Comparison of ENCODE assay signal across 30 mouse cellular contexts in the genomic region with DNA sequence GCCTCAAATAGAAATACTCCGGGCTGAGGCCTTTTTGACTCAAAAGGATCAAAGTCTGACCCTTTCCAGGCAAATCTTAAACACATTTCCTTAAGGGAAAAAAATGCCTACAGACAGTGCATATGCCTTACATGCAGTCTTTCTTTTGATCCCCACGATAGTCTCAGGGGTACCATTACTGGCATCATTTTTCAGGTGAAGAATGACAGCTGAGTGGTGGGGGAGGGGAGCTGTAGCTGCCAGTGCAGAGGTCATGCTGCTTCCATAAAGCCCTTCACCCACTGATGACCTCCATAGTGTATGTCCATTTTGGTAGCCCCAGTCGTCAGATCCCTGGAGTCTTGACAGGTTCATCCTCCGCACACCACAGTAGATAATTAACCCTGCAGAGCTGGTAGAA. TPM values are rescaled to one million over a fixed set of nuclear protein-coding genes. Genes with fewer than 3 reads are reported as not detected.
A peak's percentile ranks its signal among the peaks of the same experiment; 100 is the strongest.
DNase-seq lines count a peak whose midpoint lies in the region; ATAC-seq and TF ChIP-seq lines count a peak whose summit lies in the region.
"Had no signal": no experiment of that assay in that cellular context is flagged by ENCODE, and none has a peak within 500 bp of the region (broad histone marks: within the 10 kb centered on the region; RNA-seq: fewer than 3 reads in every experiment).

No protein-coding gene starts in this region.

- H3K4me2 ChIP-seq in liver, postnatal 0 days (ENCODE audit: low read depth, low read length) = no peak overlapping the region
- no peak overlapping the region for H3K4me2 ChIP-seq in liver, embryonic 11.5 days
- H3K4me2 ChIP-seq: embryonic facial prominence, embryonic 13.5 days; forebrain, embryonic 12.5 days; forebrain, embryonic 15.5 days; heart, embryonic 13.5 days; hindbrain, embryonic 12.5 days; hindbrain, embryonic 15.5 days had no signal

- H3K36me3 ChIP-seq in liver, postnatal 0 days (replicated peaks; ENCODE audit: insufficient read depth, low read length) = peaks cover 3% of the 10 kb centered on the region; the same call in 1 of the 2 replicates
- no peaks in the 10 kb centered on the region for H3K36me3 ChIP-seq in liver, embryonic 11.5 days (ENCODE audit: control insufficient read depth, insufficient read depth, low read length)

- DNase-seq in liver, postnatal 0 days = no peak
- no peak for DNase-seq in liver, embryonic 11.5 days (ENCODE audit: low spot score)
- peak; percentile 24 for DNase-seq in embryo, embryonic 10 days (ENCODE audit: low spot score)
- peak; percentile 66 for DNase-seq in embryo, embryonic 10.5 days (ENCODE audit: low spot score)
- peak; percentile 60 for DNase-seq in mesoderm, embryonic 11.5 days (ENCODE audit: low read depth, low spot score)
- DNase-seq in thymus, postnatal 0 days (ENCODE audit: low spot score) = no peak
- no peak for DNase-seq in urinary bladder, postnatal 25 days (ENCODE audit: low spot score)
- no peak for DNase-seq in layer of hippocampus, adult 2 months (ENCODE audit: low spot score in 2 of 2)
- DNase-seq: adrenal gland, adult 2 months; adrenal gland, postnatal 14 days; cerebellum, adult 11 months; cerebellum, adult 2 months; cerebellum, adult 9-11 months; cerebellum, postnatal 25 days; gastrocnemius, adult 2 months; gastrocnemius, postnatal 14 days; heart, adult 2 months; heart, postnatal 14 days had no signal

- no peak for TF ChIP-seq CTCF in liver, postnatal 0 days (IDR thresholded peaks at IDR 0.05; ENCODE audit: low read depth)
- TF ChIP-seq CTCF in layer of hippocampus, adult 2 months (conservative IDR thresholded peaks at IDR 0.05) = no peak

- H3K9me3 ChIP-seq in liver, postnatal 0 days (ENCODE audit: low read length) = no peaks in the 10 kb centered on the region
- no peaks in the 10 kb centered on the region for H3K9me3 ChIP-seq in liver, embryonic 11.5 days (ENCODE audit: control insufficient read depth, low read length)
- H3K9me3 ChIP-seq: embryonic facial prominence, embryonic 10.5 days; embryonic facial prominence, embryonic 13.5 days; forebrain, embryonic 12.5 days; forebrain, embryonic 15.5 days; heart, embryonic 10.5 days; heart, embryonic 13.5 days; hindbrain, embryonic 12.5 days; hindbrain, embryonic 15.5 days had no signal

- no peak for TF ChIP-seq EP300 in liver, postnatal 0 days (IDR thresholded peaks at IDR 0.05; ENCODE audit: low read depth)

- 67% methylated on average over 4 of the region's 4 CpGs for WGBS in liver, postnatal 0 days (ENCODE audit: insufficient replicate concordance)
- 60% methylated on average over 4 of the region's 4 CpGs for WGBS in liver, embryonic 11.5 days

- 0 out of 2 replicates have a peak, but pooled peaks have one; percentile 9 for ATAC-seq in liver, postnatal 0 days
- no peak for ATAC-seq in liver, embryonic 11.5 days (replicated peaks; ENCODE audit: low FRiP score)
- ATAC-seq: CD4-positive, CD25-positive, alpha-beta regulatory T cell, adult 4 months; forebrain, embryonic 15.5 days had no signal

- H3K27ac ChIP-seq in liver, postnatal 0 days (ENCODE audit: low read depth) = no peak overlapping the region
- no peak overlapping the region for H3K27ac ChIP-seq in liver, embryonic 11.5 days (ENCODE audit: low read depth, low read length)
- no peak overlapping the region for H3K27ac ChIP-seq in layer of hippocampus, adult 2 months
- H3K27ac ChIP-seq: embryonic facial prominence, embryonic 10.5 days; embryonic facial prominence, embryonic 13.5 days; forebrain, embryonic 12.5 days; forebrain, embryonic 15.5 days; gastrocnemius, adult 2 months; heart, adult 2 months; heart, embryonic 10.5 days; heart, embryonic 13.5 days; hindbrain, embryonic 12.5 days; hindbrain, embryonic 15.5 days had no signal

- no peak overlapping the region for H3K9ac ChIP-seq in liver, postnatal 0 days (replicated peaks)
- no peak overlapping the region for H3K9ac ChIP-seq in liver, embryonic 11.5 days (ENCODE audit: low read depth, low read length)
- H3K9ac ChIP-seq: embryonic facial prominence, embryonic 13.5 days; forebrain, embryonic 12.5 days; forebrain, embryonic 15.5 days; heart, embryonic 13.5 days; hindbrain, embryonic 12.5 days; hindbrain, embryonic 15.5 days had no signal

- H3K4me3 ChIP-seq in liver, postnatal 0 days (ENCODE audit: low read depth, low read length) = no peak overlapping the region
- H3K4me3 ChIP-seq in liver, embryonic 11.5 days (ENCODE audit: low read depth, low read length) = no peak overlapping the region
- no peak overlapping the region for H3K4me3 ChIP-seq in layer of hippocampus, adult 2 months
- H3K4me3 ChIP-seq: embryonic facial prominence, embryonic 10.5 days; embryonic facial prominence, embryonic 13.5 days; erythroblast, embryonic 14.5 days; forebrain, embryonic 12.5 days; forebrain, embryonic 15.5 days; gastrocnemius, adult 2 months; heart, adult 2 months; heart, embryonic 10.5 days; heart, embryonic 13.5 days; hindbrain, embryonic 12.5 days; hindbrain, embryonic 15.5 days had no signal

- H3K27me3 ChIP-seq in liver, postnatal 0 days (ENCODE audit: insufficient read depth, low read length) = no peaks in the 10 kb centered on the region
- no peaks in the 10 kb centered on the region for H3K27me3 ChIP-seq in liver, embryonic 11.5 days (replicated peaks; ENCODE audit: control insufficient read depth, insufficient read depth, low read length)
- H3K27me3 ChIP-seq: embryonic facial prominence, embryonic 13.5 days; forebrain, embryonic 12.5 days; forebrain, embryonic 15.5 days; heart, embryonic 13.5 days; hindbrain, embryonic 12.5 days; hindbrain, embryonic 15.5 days had no signal

- H3K4me1 ChIP-seq in liver, postnatal 0 days (ENCODE audit: insufficient read depth) = peaks cover 6% of the 10 kb centered on the region
- no peaks in the 10 kb centered on the region for H3K4me1 ChIP-seq in liver, embryonic 11.5 days (replicated peaks; ENCODE audit: control insufficient read depth, insufficient read depth, low read length)
- H3K4me1 ChIP-seq: embryonic facial prominence, embryonic 13.5 days had no signal

RNA-seq across cellular contexts. Expression of a gene that starts 7.5 kb away (rescaled TPM):
- polyA plus RNA-seq in liver, postnatal 0 days (2015; fragmentation: Nextera tagmentation; extraction: Ambion mirVana) = 64.7 and 78.8 TPM in 2 replicates
- polyA plus RNA-seq in liver, embryonic 11.5 days (2014; fragmentation: Nextera tagmentation; extraction: Ambion mirVana) = 81.0 and 87.9 TPM in 2 replicates
- polyA plus RNA-seq in thymus, postnatal 0 days (2015; fragmentation: Nextera tagmentation; extraction: Ambion mirVana) = 204 and 248 TPM in 2 replicates
- total RNA-seq in layer of hippocampus, adult 2 months (2021) = 1,000 to 10,000 TPM in 1 of 2 experiments, 100 to 1,000 TPM in 1; 962 to 1,047 TPM

RNA-seq across cellular contexts. Expression of a gene that starts 32.9 kb away (rescaled TPM):
- polyA plus RNA-seq in liver, postnatal 0 days (2015; fragmentation: Nextera tagmentation; extraction: Ambion mirVana) = 95.6 and 107 TPM in 2 replicates
- polyA plus RNA-seq in liver, embryonic 11.5 days (2014; fragmentation: Nextera tagmentation; extraction: Ambion mirVana) = 32.8 and 35.3 TPM in 2 replicates
- 64.5 and 68.7 TPM in 2 replicates for polyA plus RNA-seq in thymus, postnatal 0 days (2015; fragmentation: Nextera tagmentation; extraction: Ambion mirVana)
- 10 to 100 TPM; 50.8 to 51.9 TPM for total RNA-seq in layer of hippocampus, adult 2 months (2021)

RNA-seq across cellular contexts. Expression of a gene that starts 60.0 kb away (rescaled TPM):
- polyA plus RNA-seq in liver, postnatal 0 days (2015; fragmentation: Nextera tagmentation; extraction: Ambion mirVana) = 0.28 and 0.31 TPM in 2 replicates
- polyA plus RNA-seq in liver, embryonic 11.5 days (2014; fragmentation: Nextera tagmentation; extraction: Ambion mirVana) = 7.6 and 7.7 TPM in 2 replicates
- polyA plus RNA-seq in thymus, postnatal 0 days (2015; fragmentation: Nextera tagmentation; extraction: Ambion mirVana) = 34.5 and 37.3 TPM in 2 replicates
- 100 to 1,000 TPM; 227 to 233 TPM for total RNA-seq in layer of hippocampus, adult 2 months (2021)
- total RNA-seq: common myeloid progenitor, adult 5-6 weeks; hematopoietic stem cell, adult 5-6 weeks had no signal

Comparison
In these comparisons a context has a peak if more than half of its experiments do, and no peak if none do; other contexts are left out.
1. DNase-seq: peak in embryo, embryonic 10 days (single experiment), embryo, embryonic 10.5 days (single experiment) and mesoderm, embryonic 11.5 days (single experiment); none in liver, postnatal 0 days (single experiment), liver, embryonic 11.5 days (single experiment), thymus, postnatal 0 days (single experiment), urinary bladder, postnatal 25 days (single experiment) and layer of hippocampus, adult 2 months (0 of 2).